Mouse (Mus musculus) liver, embryonic 14.5 days (tissue): Measurements from ENCODE around the gene Zfp747.

Experiments used
- CTCF ChIP-seq: IDR thresholded peaks from 2 replicates; pipeline ENCODE4 v1.5.1; 2016; ENCODE audit warnings: antibody characterized with exemption, low read depth, control low read depth
- EP300 ChIP-seq: IDR thresholded peaks from 2 replicates; pipeline ENCODE4 v1.6.1; 2016; ENCODE audit warnings: antibody characterized with exemption, low read depth

DNA sequence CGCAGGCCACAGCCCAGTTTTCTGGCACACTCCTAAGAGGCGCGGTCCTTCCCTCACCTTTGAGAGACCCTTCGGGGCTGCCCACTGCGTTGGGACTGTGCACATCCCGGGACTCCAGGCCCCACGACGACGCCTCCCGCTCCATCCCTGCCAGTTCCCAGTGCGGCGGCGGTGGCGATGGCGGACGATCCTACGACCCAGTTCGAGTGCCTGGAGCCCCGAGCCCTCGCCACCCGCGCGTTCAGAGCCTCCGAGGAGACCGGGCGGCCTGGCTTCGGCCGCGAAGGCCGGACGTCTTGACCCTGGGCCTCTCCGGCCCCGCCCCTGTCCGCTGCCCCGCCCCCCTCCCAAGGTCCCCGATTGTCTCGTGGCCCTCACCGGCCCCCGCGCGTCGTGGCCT, 30.8 kb downstream of the Zfp747 start:
- no peak for TF ChIP-seq CTCF
- TF ChIP-seq EP300: no peak
